Mouse (Mus musculus) intestine, embryonic 15.5 days (tissue): ENCODE results near the gene Gm11116. TPM values are rescaled to one million over a fixed set of nuclear protein-coding genes. Genes with fewer than 3 reads are reported as not detected.
"Not testable (repeated sequence)": the region's sequence is repeated elsewhere in the genome, so short reads cannot be mapped to it uniquely, and the experiment has no call there.

Source experiments
- ATAC-seq: fragments of 200-750 bp; cut with Nextera tagmentation; 2 replicates; pipeline ENCODE4 v1.8.0; 2017; ENCODE audit warnings: moderate TSS enrichment, moderate library complexity
- H3K27ac ChIP-seq: fragments of 300-500 bp; sonication (generic); 2 replicates; pipeline ENCODE4 v1.5.1; 2015; ENCODE audit warnings: mild to moderate bottlenecking, inconsistent platforms
- H3K27me3 ChIP-seq: fragments of 300-500 bp; sonication (generic); replicated peaks from 2 replicates; pipeline ENCODE4 v1.6.1; 2015; ENCODE audit warnings: inconsistent platforms
- H3K36me3 ChIP-seq: fragments of 300-500 bp; sonication (generic); 2 replicates; pipeline ENCODE4 v1.6.1; 2015; ENCODE audit warnings: inconsistent platforms
- H3K4me1 ChIP-seq: fragments of 300-500 bp; sonication (generic); replicated peaks from 2 replicates; pipeline ENCODE4 v1.6.1; 2015; ENCODE audit warnings: inconsistent platforms
- H3K4me2 ChIP-seq: fragments of 300-500 bp; sonication (generic); replicated peaks from 2 replicates; pipeline ENCODE4 v1.6.1; 2015; ENCODE audit warnings: mild to moderate bottlenecking, inconsistent platforms
- H3K4me3 ChIP-seq: fragments of 300-500 bp; sonication (generic); replicated peaks from 2 replicates; pipeline ENCODE4 v1.5.1; 2015; ENCODE audit warnings: inconsistent platforms
- H3K9ac ChIP-seq: fragments of 300-500 bp; sonication (generic); 2 replicates; pipeline ENCODE4 v1.6.1; 2015; ENCODE audit warnings: inconsistent platforms
- H3K9me3 ChIP-seq: fragments of 300-500 bp; sonication (generic); 2 replicates; pipeline ENCODE4 v1.6.1; 2016; ENCODE audit warnings: inconsistent platforms
- WGBS: fragments of 180-500 bp; shearing (Covaris S2); methylation state at CpG from one replicate; pipeline ENCODE4 v1.1.7; 2015; 5-methylcytosine and 5-hydroxymethylcytosine counted together
- polyA plus RNA-seq: library from polyadenylated mRNA; unstranded; fragments of >200 nt; fragmentation: Nextera tagmentation; extraction: Ambion mirVana; gene quantifications from 2 replicates; pipeline ENCODE4 v1.2.1, GENCODE M21; 2015

Gene Gm11116
- not detected in 2 replicates for polyA plus RNA-seq

DNA sequence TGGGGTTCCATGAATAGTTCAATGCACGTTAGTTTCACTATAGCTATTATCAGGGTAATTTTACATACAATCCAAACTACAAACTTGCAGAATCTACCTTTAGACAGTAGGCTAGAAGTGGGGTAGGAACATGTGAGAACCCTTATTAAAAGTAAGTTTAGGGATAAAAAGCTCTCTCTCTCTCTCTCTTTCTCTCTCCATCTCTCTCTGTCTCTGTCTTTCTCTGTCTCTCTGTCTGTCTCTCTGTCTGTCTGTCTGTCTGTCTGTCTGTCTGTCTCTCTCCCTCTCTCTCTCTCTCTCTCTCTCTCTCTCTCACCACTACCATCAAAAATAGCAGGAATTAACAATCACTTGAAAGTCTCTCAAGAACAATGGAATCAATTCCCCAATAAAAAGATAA lies at the start of gene Gm11116:
Gene Gm11116, minus strand, starts transcription at position 101 of the 400 bp plus-strand sequence.
- WGBS = 75% methylated on average over 1 of the region's 1 CpGs
- H3K9ac ChIP-seq = no peak within 1 kb of the TSS
- no peak within 1 kb of the TSS for H3K27ac ChIP-seq
- no peaks in the 10 kb centered on the region for H3K36me3 ChIP-seq
- H3K27me3 ChIP-seq = no peaks in the 10 kb centered on the region
- H3K9me3 ChIP-seq = no peaks in the 10 kb centered on the region
- no peak within 1 kb of the TSS for H3K4me2 ChIP-seq
- no peak for ATAC-seq
- H3K4me3 ChIP-seq = no peak within 1 kb of the TSS
- H3K4me1 ChIP-seq = no peaks in the 10 kb centered on the region

DNA sequence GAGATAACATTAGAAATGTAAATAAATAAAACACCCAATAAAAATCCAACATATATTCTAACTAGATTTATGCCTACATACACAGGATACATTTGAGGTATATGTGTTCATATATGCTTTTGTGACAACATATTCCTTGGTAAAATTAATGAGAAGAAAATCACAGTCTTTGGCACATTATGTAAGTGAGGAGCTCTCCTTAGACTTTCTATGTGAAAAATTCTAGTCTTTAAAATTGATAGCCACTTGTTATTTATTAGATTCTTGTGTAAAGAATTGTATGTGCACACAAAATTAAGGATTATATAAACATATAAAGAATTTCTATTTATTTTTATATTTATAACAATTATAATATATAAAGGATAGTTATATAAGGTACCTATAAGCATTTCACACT lies 42.7 kb upstream of the Gm11116 start, which contains the start of gene Gm11115:
Gene Gm11115, minus strand, starts transcription at position 101 of the 400 bp plus-strand sequence.
- no peaks in the 10 kb centered on the region for H3K4me1 ChIP-seq
- H3K4me3 ChIP-seq = no peak within 1 kb of the TSS
- H3K36me3 ChIP-seq = no peaks in the 10 kb centered on the region
- no peak within 1 kb of the TSS for H3K9ac ChIP-seq
- no peaks in the 10 kb centered on the region for H3K27me3 ChIP-seq
- no peak within 1 kb of the TSS for H3K27ac ChIP-seq
- H3K9me3 ChIP-seq = no peaks in the 10 kb centered on the region
- no peak within 1 kb of the TSS for H3K4me2 ChIP-seq
- no peak for ATAC-seq

DNA sequence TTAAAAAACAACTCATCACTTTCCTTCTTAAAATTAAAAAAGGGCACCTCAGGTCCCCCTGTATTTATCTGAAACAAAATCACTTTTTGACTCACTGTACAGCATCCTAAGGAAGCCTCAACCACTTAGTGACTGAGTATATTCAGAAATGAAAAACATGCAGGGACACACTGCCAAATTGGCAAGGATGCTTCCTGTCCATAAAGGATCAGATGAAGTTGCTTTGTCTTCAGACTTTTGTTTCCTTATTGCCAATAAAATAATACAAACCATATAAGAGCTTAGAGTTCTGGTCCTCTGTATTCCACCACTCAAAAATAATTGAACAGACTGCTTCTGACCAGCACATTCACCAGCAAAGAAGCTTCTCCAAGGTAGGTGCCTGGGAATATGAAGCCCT lies 25.1 kb downstream of the Gm11116 start, which contains the start of gene Smr2:
Gene Smr2, plus strand, starts transcription at position 301 of the 400 bp plus-strand sequence.
- not testable (repeated sequence) for H3K27me3 ChIP-seq, H3K27ac ChIP-seq, H3K4me2 ChIP-seq, ATAC-seq, H3K4me3 ChIP-seq, H3K36me3 ChIP-seq, H3K9me3 ChIP-seq, H3K9ac ChIP-seq, H3K4me1 ChIP-seq

Other genes with a start within 250 kb of the Gm11116 start
- not detected in 2 replicates for gene Odam, start 226.5 kb downstream of the Gm11116 start, polyA plus RNA-seq
- 0.13 and 0.37 TPM in 2 replicates for gene Csn3, start 186.0 kb downstream of the Gm11116 start, polyA plus RNA-seq
- not detected in 2 replicates for gene 2310003L06Rik, start 142.1 kb downstream of the Gm11116 start, polyA plus RNA-seq
- not detected in 2 replicates for gene Gm28434, start 142.0 kb downstream of the Gm11116 start, polyA plus RNA-seq
- not detected in 2 replicates for gene Cabs1, start 132.1 kb downstream of the Gm11116 start, polyA plus RNA-seq
- not detected in 2 replicates for gene Smr3a, start 109.0 kb downstream of the Gm11116 start, polyA plus RNA-seq
- not detected in 2 replicates for gene Smr2, start 25.0 kb downstream of the Gm11116 start, polyA plus RNA-seq
- not detected in 2 replicates for gene Gm11115, start 42.6 kb upstream of the Gm11116 start, polyA plus RNA-seq
- gene Gm7714, start 157.4 kb upstream of the Gm11116 start, polyA plus RNA-seq = not detected in 2 replicates
- gene Prol1, start 205.8 kb upstream of the Gm11116 start, polyA plus RNA-seq = not detected in 2 replicates